Mouse (Mus musculus) spleen, adult 2 months (tissue): ENCODE results near the gene Kpna1.

Experiments used
- CTCF ChIP-seq: fragments of 200-500 bp; IDR thresholded peaks from 2 replicates; pipeline ENCODE4 v1.5.1; 2011; ENCODE audit warnings: mild to moderate bottlenecking, inconsistent platforms; ENCODE audit not compliant: insufficient read depth, insufficient read length, insufficient replicate concordance; ENCODE audit errors: extremely low read depth
- POLR2A ChIP-seq: fragments of 200-500 bp; IDR thresholded peaks from 2 replicates; pipeline ENCODE4 v1.6.1; 2011; ENCODE audit warnings: low read depth, low read length, inconsistent platforms

GRCm38 (mm10) chr16:36071450-36072379 is 93.2 kb downstream of the Kpna1 start, which contains the start of the genes Fam162a and Ccdc58:
- TF ChIP-seq CTCF (no peak), POLR2A (peak; percentile 97)
